Mouse (Mus musculus): ENCODE results near the gene Stat3.

- no peak for TF ChIP-seq GATA1 (IDR thresholded peaks at IDR 0.05; ENCODE audit: low read depth, low read length)
- no peak for TF ChIP-seq MAFK (IDR thresholded peaks at IDR 0.05; ENCODE audit: borderline replicate concordance, low read depth, low read length)
- TF ChIP-seq MAZ (IDR thresholded peaks at IDR 0.05; ENCODE audit: low read depth, low read length), result no peak
- no peak for TF ChIP-seq TBP (IDR thresholded peaks at IDR 0.05; ENCODE audit: low read depth, low read length)
- no peak for TF ChIP-seq NRF1 (IDR thresholded peaks at IDR 0.05; ENCODE audit: insufficient read depth, low read depth, low read length, poor library complexity, severe bottlenecking)
Observed at GRCm38 (mm10) chr11:100850778-100851528, 88.4 kb downstream of the Stat3 start.

Data from MEL (cell line).